Mouse (Mus musculus) frontal cortex, adult 2 months (tissue): ENCODE measurements at regions not wholly inside any gene's neighbourhood (a gene's known extent, or its start where the extent isn't known, plus 50 kb on each side); places are given as distances from the start of the nearest gene placed in this dataset.

ENCODE experiments used
- DNase-seq, 2 experiments: peaks; one replicate each; pipeline ENCODE4 v3.0.0; 2022; ENCODE audit warnings: low spot score in 1 of 2; ENCODE audit errors: extremely low spot score in 1 of 2

GRCm38 (mm10) chr7:106350156-106350788, 135.1 kb upstream of the Gvin1 start:
- DNase-seq = peak in 1 of 2 experiments; percentile 0
